In the genomic region with DNA sequence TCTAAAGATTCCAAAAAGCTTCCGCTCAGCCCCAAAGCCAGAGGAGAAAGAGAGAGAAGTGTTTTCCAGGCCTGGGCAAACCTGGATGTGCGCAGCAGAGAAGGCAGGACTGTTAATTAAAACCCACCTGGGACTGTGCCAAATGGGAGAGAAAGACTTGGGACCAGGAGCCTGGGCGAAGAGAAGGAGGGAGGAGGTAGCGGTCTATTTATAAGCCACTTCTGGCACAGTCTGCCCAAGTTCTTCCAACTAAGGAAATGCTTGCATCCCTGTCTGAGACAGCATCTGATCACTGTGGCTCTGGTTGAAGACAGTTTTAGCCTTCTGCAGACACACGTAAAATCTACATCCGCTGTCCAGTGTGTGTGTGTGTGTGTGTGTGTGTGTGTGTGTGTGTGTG, we compare ENCODE assay signal across 8 mouse cellular contexts.
DNase-seq lines count a peak whose midpoint lies in the region; ATAC-seq lines count a peak whose summit lies in the region.

No protein-coding gene starts in this region.

- H3K27me3 ChIP-seq in heart, embryonic 10.5 days (ENCODE audit: insufficient read depth, poor library complexity, severe bottlenecking) = no peaks in the 10 kb centered on the region
- no peaks in the 10 kb centered on the region for H3K27me3 ChIP-seq in neural tube, embryonic 15.5 days (replicated peaks)

- DNase-seq in heart, embryonic 10.5 days (ENCODE audit: low spot score) = no peak
- no peak for DNase-seq in heart, adult 18-20 months
- DNase-seq in MN1 (ENCODE audit: low spot score) = peak; percentile 61
- DNase-seq in left cerebral cortex, adult 8-10 months (ENCODE audit: low spot score in 2 of 2) = peak; percentile 25 to 86
- no peak for DNase-seq in adrenal gland, adult 8-10 months
- DNase-seq in adrenal gland, adult 2 months = no peak

- peaks cover 33% of the 10 kb centered on the region for H3K4me1 ChIP-seq in heart, embryonic 10.5 days
- no peaks in the 10 kb centered on the region for H3K4me1 ChIP-seq in neural tube, embryonic 15.5 days

- no peak overlapping the region for H3K4me3 ChIP-seq in heart, embryonic 10.5 days
- H3K4me3 ChIP-seq in neural tube, embryonic 15.5 days (replicated peaks) = no peak overlapping the region

- H3K9me3 ChIP-seq in heart, embryonic 10.5 days = no peaks in the 10 kb centered on the region
- H3K9me3 ChIP-seq in neural tube, embryonic 15.5 days (replicated peaks) = no peaks in the 10 kb centered on the region

- H3K36me3 ChIP-seq in heart, embryonic 10.5 days = no peaks in the 10 kb centered on the region
- no peaks in the 10 kb centered on the region for H3K36me3 ChIP-seq in neural tube, embryonic 15.5 days

- no peak overlapping the region for H3K4me2 ChIP-seq in neural tube, embryonic 15.5 days

- ATAC-seq in frontal cortex, adult (ENCODE audit: low TSS enrichment) = peak; percentile 97
- ATAC-seq in neural tube, embryonic 15.5 days (ENCODE audit: low FRiP score) = no peak

- 50% methylated on average over 6 of the region's 6 CpGs for WGBS in heart, embryonic 10.5 days
- WGBS in neural tube, embryonic 15.5 days = 64% methylated on average over 6 of the region's 6 CpGs

- peak overlapping the region; percentile 78 for H3K27ac ChIP-seq in heart, embryonic 10.5 days
- no peak overlapping the region for H3K27ac ChIP-seq in neural tube, embryonic 15.5 days (replicated peaks)

- no peak overlapping the region for H3K9ac ChIP-seq in neural tube, embryonic 15.5 days (replicated peaks)

Comparison
In these comparisons a context has a peak if more than half of its experiments do, and no peak if none do; other contexts are left out.
1. DNase-seq: peak in MN1 (single experiment) and left cerebral cortex, adult 8-10 months (2 of 2); none in heart, embryonic 10.5 days (single experiment), heart, adult 18-20 months (0 of 2), adrenal gland, adult 8-10 months (single experiment) and adrenal gland, adult 2 months (single experiment).